Mouse (Mus musculus) midbrain, embryonic 16.5 days (tissue): ENCODE measurements around the gene Itgam. TPM values are rescaled to one million over a fixed set of nuclear protein-coding genes. Genes with fewer than 3 reads are reported as not detected.

Experiments
- ATAC-seq: fragments of 200-750 bp; cut with Nextera tagmentation; 2 replicates; pipeline ENCODE4 v1.8.0; 2017; ENCODE audit warnings: moderate TSS enrichment
- H3K27ac ChIP-seq: fragments of 300-500 bp; sonication (generic); 2 replicates; pipeline ENCODE4 v1.5.1; 2014; ENCODE audit warnings: mild to moderate bottlenecking, low read length, mixed read lengths
- H3K27me3 ChIP-seq: fragments of 300-500 bp; sonication (generic); 2 replicates; pipeline ENCODE4 v1.6.1; 2014; ENCODE audit warnings: low read depth, low read length, mixed read lengths; ENCODE audit not compliant: control insufficient read depth, insufficient read depth
- H3K36me3 ChIP-seq: fragments of 300-500 bp; sonication (generic); 2 replicates; pipeline ENCODE4 v1.6.1; 2014; ENCODE audit warnings: mild to moderate bottlenecking, low read length, moderate library complexity, mixed read lengths; ENCODE audit not compliant: control insufficient read depth, insufficient read depth
- H3K4me1 ChIP-seq: fragments of 300-500 bp; sonication (generic); 2 replicates; pipeline ENCODE4 v1.6.1; 2014; ENCODE audit warnings: mild to moderate bottlenecking, low read length, mixed read lengths; ENCODE audit not compliant: control insufficient read depth, insufficient read depth
- H3K4me2 ChIP-seq: fragments of 300-500 bp; sonication (generic); 2 replicates; pipeline ENCODE4 v1.6.1; 2014; ENCODE audit warnings: mild to moderate bottlenecking, low read length, mixed read lengths
- H3K4me3 ChIP-seq: fragments of 300-500 bp; sonication (generic); 2 replicates; pipeline ENCODE4 v1.5.1; 2014; ENCODE audit warnings: low read depth, mild to moderate bottlenecking, low read length, moderate library complexity, mixed read lengths
- H3K9ac ChIP-seq: fragments of 300-500 bp; sonication (generic); 2 replicates; pipeline ENCODE4 v1.6.1; 2014; ENCODE audit warnings: low read depth, low read length, mixed read lengths
- H3K9me3 ChIP-seq: fragments of 300-500 bp; sonication (generic); replicated peaks from 2 replicates; pipeline ENCODE4 v1.6.1; 2014; ENCODE audit warnings: mild to moderate bottlenecking, low read length, mixed read lengths; ENCODE audit not compliant: control insufficient read depth, poor library complexity, severe bottlenecking
- WGBS: fragments of 180-500 bp; shearing (Covaris S2); extraction: QIAGEN DNeasy Blood & Tissue Kit; methylation state at CpG from one replicate; pipeline ENCODE4 v1.1.7; 2014; 5-methylcytosine and 5-hydroxymethylcytosine counted together
- polyA plus RNA-seq: library from polyadenylated mRNA; unstranded; fragments of >200 nt; fragmentation: Nextera tagmentation; extraction: Ambion mirVana; gene quantifications from 2 replicates; pipeline ENCODE4 v1.2.1, GENCODE M21; 2015

Gene Itgam
- polyA plus RNA-seq, 1 experiment from 2014 or later, result 0.90 TPM

- Histone ChIP-seq H3K4me1 (no peaks in the 10 kb centered on the region), H3K9me3 (no peaks in the 10 kb centered on the region), H3K27ac (no peak overlapping the region), H3K9ac (no peak overlapping the region), H3K36me3 (no peaks in the 10 kb centered on the region), H3K27me3 (no peaks in the 10 kb centered on the region), H3K4me3 (no peak overlapping the region), H3K4me2 (no peak overlapping the region)
- WGBS, result 90% methylated on average over 7 of the region's 7 CpGs
- ATAC-seq, result no peak
Measured at GRCm38 (mm10) chr7:128107462-128107861, 45.0 kb downstream of the Itgam start.

DNA sequence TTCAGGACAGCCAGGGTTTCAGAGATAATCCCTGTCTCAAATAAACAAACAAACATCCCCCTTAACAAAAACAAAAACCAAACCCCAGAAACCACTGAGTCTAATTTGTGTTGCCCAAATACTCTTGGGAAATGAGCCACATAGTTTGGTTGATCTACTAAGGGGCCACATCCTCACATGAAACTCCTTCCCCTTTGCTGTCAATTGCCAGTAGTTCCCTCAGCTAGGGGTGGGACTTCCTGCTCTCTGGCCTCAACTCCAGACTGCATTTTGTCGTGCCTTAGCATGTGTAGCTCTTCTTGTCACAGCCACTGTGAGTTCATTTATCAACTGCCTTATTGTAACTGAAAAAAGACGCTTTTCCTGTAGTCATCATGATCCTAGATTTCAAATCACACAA lies 47.9 kb downstream of the Itgam start:
- H3K9me3 ChIP-seq, result no peaks in the 10 kb centered on the region
- no peak overlapping the region for H3K4me3 ChIP-seq
- no peak for ATAC-seq
- H3K4me2 ChIP-seq, result no peak overlapping the region
- no peaks in the 10 kb centered on the region for H3K27me3 ChIP-seq
- H3K9ac ChIP-seq, result no peak overlapping the region
- 78% methylated on average over 2 of the region's 2 CpGs for WGBS
- H3K36me3 ChIP-seq, result no peaks in the 10 kb centered on the region
- H3K27ac ChIP-seq, result no peak overlapping the region
- no peaks in the 10 kb centered on the region for H3K4me1 ChIP-seq

- no peaks in the 10 kb centered on the region for H3K36me3 ChIP-seq
- H3K27me3 ChIP-seq, result no peaks in the 10 kb centered on the region
- H3K4me2 ChIP-seq, result no peak overlapping the region
- no peaks in the 10 kb centered on the region for H3K4me1 ChIP-seq
- no peak overlapping the region for H3K4me3 ChIP-seq
- no peak overlapping the region for H3K9ac ChIP-seq
- ATAC-seq, result no peak
- no peak overlapping the region for H3K27ac ChIP-seq
- no peaks in the 10 kb centered on the region for H3K9me3 ChIP-seq
- WGBS, result 88% methylated on average over 11 of the region's 11 CpGs
Measured at GRCm38 (mm10) chr7:128112131-128112530, 49.7 kb downstream of the Itgam start.

- Histone ChIP-seq H3K9me3 (no peaks in the 10 kb centered on the region), H3K4me1 (no peaks in the 10 kb centered on the region), H3K4me2 (no peak overlapping the region), H3K4me3 (no peak overlapping the region), H3K36me3 (no peaks in the 10 kb centered on the region), H3K27ac (no peak overlapping the region), H3K27me3 (no peaks in the 10 kb centered on the region), H3K9ac (no peak overlapping the region)
- no peak for ATAC-seq
- 97% methylated on average over 11 of the region's 11 CpGs for WGBS
Measured at GRCm38 (mm10) chr7:128114371-128115105, 52.1 kb downstream of the Itgam start.

DNA sequence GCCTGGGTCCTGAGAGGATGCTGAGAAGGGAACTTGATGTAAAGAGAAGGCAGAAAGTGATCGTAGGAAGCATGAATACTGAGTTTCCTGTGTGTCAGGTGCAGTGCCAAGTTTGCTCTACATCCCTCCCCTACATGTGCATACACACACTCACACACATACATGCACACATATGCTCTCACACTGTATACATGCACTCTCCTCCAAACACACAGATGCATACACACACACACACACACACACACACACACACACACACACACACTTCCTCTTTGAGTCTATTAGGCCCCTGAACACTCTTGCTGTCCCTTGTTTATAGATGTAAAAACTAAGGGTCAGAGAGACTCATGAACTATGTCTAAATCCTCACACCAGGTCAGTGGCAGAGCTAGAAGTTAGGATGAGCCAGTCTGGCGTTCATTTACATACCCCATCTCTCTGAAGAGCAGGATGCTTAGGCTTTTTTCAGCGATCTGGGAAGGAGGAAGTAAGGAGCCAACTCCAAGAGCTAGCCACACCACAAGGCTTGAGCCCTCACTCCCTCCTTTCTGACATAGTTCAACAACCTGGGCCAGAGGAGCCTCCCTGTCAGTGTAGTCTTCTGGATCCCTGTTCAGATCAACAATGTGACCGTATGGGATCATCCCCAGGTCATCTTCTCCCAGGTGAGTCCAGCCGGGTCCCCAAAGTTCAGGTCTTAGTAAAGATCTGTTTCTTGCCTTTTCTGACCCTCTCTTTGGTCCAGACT lies 52.9 kb downstream of the Itgam start:
- no peak for ATAC-seq
- Histone ChIP-seq H3K4me2 (no peak overlapping the region), H3K4me3 (no peak overlapping the region), H3K9me3 (no peaks in the 10 kb centered on the region), H3K27ac (no peak overlapping the region), H3K4me1 (no peaks in the 10 kb centered on the region), H3K36me3 (no peaks in the 10 kb centered on the region), H3K27me3 (no peaks in the 10 kb centered on the region), H3K9ac (no peak overlapping the region)
- WGBS, result 87% methylated on average over 5 of the region's 5 CpGs

DNA sequence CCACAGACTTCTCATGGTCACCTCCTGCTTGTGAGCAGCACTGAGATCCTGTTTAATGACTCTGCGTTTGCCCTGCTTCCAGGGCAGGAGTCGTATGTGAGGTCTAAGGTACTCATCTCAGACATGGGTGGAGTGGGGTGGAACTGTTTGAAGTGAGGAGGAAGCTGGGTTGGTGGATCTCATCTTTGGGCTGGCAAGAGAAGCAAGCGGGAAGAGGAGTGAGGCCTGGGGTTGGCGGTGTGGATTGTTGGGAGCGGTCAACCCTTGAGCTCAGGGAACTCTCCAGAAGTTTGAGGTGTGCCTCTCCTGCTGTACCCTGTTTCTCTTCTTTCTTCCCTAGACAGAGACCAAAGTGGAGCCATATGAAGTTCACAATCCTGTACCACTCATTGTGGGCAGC lies 54.0 kb downstream of the Itgam start:
- Histone ChIP-seq H3K27ac (no peak overlapping the region), H3K4me2 (no peak overlapping the region), H3K9me3 (no peaks in the 10 kb centered on the region), H3K4me3 (no peak overlapping the region), H3K27me3 (no peaks in the 10 kb centered on the region), H3K9ac (no peak overlapping the region), H3K36me3 (no peaks in the 10 kb centered on the region), H3K4me1 (no peaks in the 10 kb centered on the region)
- WGBS, result 95% methylated on average over 5 of the region's 5 CpGs
- no peak for ATAC-seq

GRCm38 (mm10) chr7:128119726-128120490 lies 57.5 kb downstream of the Itgam start:
- no peak for ATAC-seq
- no peaks in the 10 kb centered on the region for H3K4me1 ChIP-seq
- no peaks in the 10 kb centered on the region for H3K36me3 ChIP-seq
- H3K27me3 ChIP-seq, result no peaks in the 10 kb centered on the region
- no peak overlapping the region for H3K27ac ChIP-seq
- H3K4me3 ChIP-seq, result no peak overlapping the region
- no peaks in the 10 kb centered on the region for H3K9me3 ChIP-seq
- no peak overlapping the region for H3K4me2 ChIP-seq
- 90% methylated on average over 6 of the region's 6 CpGs for WGBS
- H3K9ac ChIP-seq, result no peak overlapping the region

- no peak within 1 kb of the TSS for H3K9ac ChIP-seq
- H3K4me3 ChIP-seq, result no peak within 1 kb of the TSS
- WGBS, result 83% methylated on average over 8 of the region's 8 CpGs
- H3K9me3 ChIP-seq, result no peaks in the 10 kb centered on the region
- H3K4me2 ChIP-seq, result no peak within 1 kb of the TSS
- ATAC-seq, result no peak
- H3K27ac ChIP-seq, result no peak within 1 kb of the TSS
- H3K36me3 ChIP-seq, result no peaks in the 10 kb centered on the region
- no peaks in the 10 kb centered on the region for H3K27me3 ChIP-seq
- H3K4me1 ChIP-seq, result no peaks in the 10 kb centered on the region
Measured at GRCm38 (mm10) chr7:128128741-128129720, 66.6 kb downstream of the Itgam start, which contains the start of gene Itgax. Itgax (plus strand) TSS chr7:128129547.
